Mouse (Mus musculus): ENCODE data around the gene Col4a3bp. TPM values are rescaled to one million over a fixed set of nuclear protein-coding genes. Genes with fewer than 3 reads are reported as not detected.

Gene Col4a3bp
- polyA plus RNA-seq, 1 experiment from 2014 or later, result 7.1 TPM

GRCm38 (mm10) chr13:96684779-96685178 lies 142.4 kb downstream of the Col4a3bp start:
- no peak overlapping the region for H3K27ac ChIP-seq (replicated peaks)
- no peak overlapping the region for H3K4me3 ChIP-seq
- H3K36me3 ChIP-seq, result no peaks in the 10 kb centered on the region
- H3K27me3 ChIP-seq (ENCODE audit: low read depth, poor library complexity, severe bottlenecking), result no peaks in the 10 kb centered on the region
- H3K9me3 ChIP-seq (replicated peaks), result no peaks in the 10 kb centered on the region
- H3K4me1 ChIP-seq, result no peaks in the 10 kb centered on the region
- 87% methylated on average over 5 of the region's 5 CpGs for WGBS
- no peak for DNase-seq (ENCODE audit: low spot score)

- WGBS, result 92% methylated on average over 9 of the region's 9 CpGs
Observed at GRCm38 (mm10) chr13:96687261-96687660, 144.8 kb downstream of the Col4a3bp start.

More at GRCm38 (mm10) chr13:96687261-96687660, 144.8 kb downstream of the Col4a3bp start:
- Histone ChIP-seq H3K9me3 (replicated peaks) (no peaks in the 10 kb centered on the region), H3K4me1 (no peaks in the 10 kb centered on the region), H3K27ac (replicated peaks) (no peak overlapping the region), H3K27me3 (ENCODE audit: low read depth, poor library complexity, severe bottlenecking) (no peaks in the 10 kb centered on the region), H3K4me3 (no peak overlapping the region), H3K36me3 (no peaks in the 10 kb centered on the region)
- DNase-seq (ENCODE audit: low spot score), result no peak

Other genes with a start within 250 kb of the Col4a3bp start
- gene Poc5, start 154.3 kb upstream of the Col4a3bp start, polyA plus RNA-seq (2016; fragmentation: Nextera tagmentation; extraction: Ambion mirVana), result 19.8 and 22.3 TPM in 2 replicates
- not detected in 2 replicates for gene Ankdd1b, start 71.4 kb upstream of the Col4a3bp start, polyA plus RNA-seq (2016; fragmentation: Nextera tagmentation; extraction: Ambion mirVana)
- not detected in 2 replicates for gene Gm17622, start 51.9 kb upstream of the Col4a3bp start, polyA plus RNA-seq (2016; fragmentation: Nextera tagmentation; extraction: Ambion mirVana)
- gene Polk, start within 50 bp of the Col4a3bp start, polyA plus RNA-seq (2016; fragmentation: Nextera tagmentation; extraction: Ambion mirVana), result 8.6 and 9.5 TPM in 2 replicates
- gene Hmgcr, start 128.3 kb downstream of the Col4a3bp start, polyA plus RNA-seq (2016; fragmentation: Nextera tagmentation; extraction: Ambion mirVana), result 153 and 183 TPM in 2 replicates
- not detected in 2 replicates for gene Ankrd31, start 205.7 kb downstream of the Col4a3bp start, polyA plus RNA-seq (2016; fragmentation: Nextera tagmentation; extraction: Ambion mirVana)